Mouse (Mus musculus) T-helper 17 cell (primary cell): ENCODE results near the gene Gpr15.

Source experiments
- in situ Hi-C, 2 experiments: fragments of 300-600 bp; cut with MboI, MseI; formaldehyde crosslinking; loops; 1 replicate in 1 of 2; 2 replicates in 1 of 2; pipeline ENCODE4 v1.15.1; 2025; ENCODE audit warnings: high pct_unique_total_duplicates in 2 of 2

Gene Gpr15

GRCm38 (mm10) chr16:58673811-58674410 lies 45.0 kb downstream of the Gpr15 start:
- in situ Hi-C loops, result loop anchor here in 1 of 2 experiments (5.0 kb wide), 1 partner anchor 58 kb away; no protein-coding TSS in a partner anchor

DNA sequence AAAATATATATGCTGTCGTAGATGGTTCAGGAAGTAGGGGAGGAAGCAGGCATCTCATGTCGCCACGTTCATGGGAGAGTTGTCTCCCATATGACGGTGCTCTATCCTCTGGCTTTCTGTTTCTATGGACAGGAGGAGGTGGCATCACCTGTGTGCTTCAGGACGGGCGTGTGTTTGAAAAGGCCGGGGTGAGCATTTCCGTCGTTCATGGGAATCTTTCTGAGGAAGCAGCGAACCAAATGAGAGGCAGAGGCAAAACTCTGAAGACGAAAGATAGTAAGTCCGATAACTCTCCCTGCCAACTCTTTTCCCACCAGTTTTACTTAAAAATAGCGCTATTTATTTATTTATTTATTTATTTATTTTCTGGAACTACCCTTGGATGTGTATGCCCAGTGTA lies 46.5 kb downstream of the Gpr15 start:
- in situ Hi-C loops, result loop anchor here in 1 of 2 experiments (5.0 kb wide), 1 partner anchor 60 kb away; no protein-coding TSS in a partner anchor

DNA sequence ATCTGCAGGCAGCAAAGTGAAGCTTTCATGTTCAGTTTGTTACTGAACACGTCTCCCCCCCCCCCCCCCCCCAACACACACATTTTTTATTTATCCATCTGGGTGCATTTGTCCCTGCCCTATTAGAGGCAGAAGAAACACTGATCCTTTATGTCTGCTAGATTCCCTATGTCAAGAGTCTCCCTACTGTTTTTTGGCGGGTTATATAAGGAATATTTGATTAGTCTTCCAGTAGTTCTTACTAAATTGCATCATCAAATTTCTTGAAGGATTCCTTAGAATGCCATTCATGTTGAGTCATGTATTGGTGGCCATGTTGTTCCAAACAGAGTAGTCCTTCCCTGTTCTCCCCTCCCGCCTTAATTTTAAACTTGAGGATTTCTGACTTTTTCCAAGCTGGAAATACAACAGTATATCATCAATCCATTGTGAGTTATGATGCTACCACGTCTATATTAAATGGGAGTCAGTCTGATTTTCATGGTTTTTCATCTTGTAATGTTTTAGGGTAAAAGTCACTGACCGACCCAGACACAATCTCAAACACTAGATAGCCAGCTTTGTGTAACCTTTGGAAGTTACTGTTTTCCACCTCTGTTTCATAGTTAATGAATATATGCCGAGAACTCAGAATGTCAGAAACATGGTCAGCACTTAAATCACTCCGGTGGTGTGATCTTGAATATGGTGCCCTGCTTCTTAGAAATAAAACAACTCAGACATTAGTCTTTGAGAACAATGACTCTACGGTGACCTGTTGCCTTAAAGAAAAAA lies 47.5 kb downstream of the Gpr15 start:
- in situ Hi-C loops, result loop anchor here in 1 of 2 experiments (5.0 kb wide), 1 partner anchor 61 kb away; no protein-coding TSS in a partner anchor

- in situ Hi-C loops, result loop anchor here in 1 of 2 experiments (5.0 kb wide), 1 partner anchor 62 kb away; no protein-coding TSS in a partner anchor
Observed at GRCm38 (mm10) chr16:58670643-58671042, 48.2 kb downstream of the Gpr15 start.

DNA sequence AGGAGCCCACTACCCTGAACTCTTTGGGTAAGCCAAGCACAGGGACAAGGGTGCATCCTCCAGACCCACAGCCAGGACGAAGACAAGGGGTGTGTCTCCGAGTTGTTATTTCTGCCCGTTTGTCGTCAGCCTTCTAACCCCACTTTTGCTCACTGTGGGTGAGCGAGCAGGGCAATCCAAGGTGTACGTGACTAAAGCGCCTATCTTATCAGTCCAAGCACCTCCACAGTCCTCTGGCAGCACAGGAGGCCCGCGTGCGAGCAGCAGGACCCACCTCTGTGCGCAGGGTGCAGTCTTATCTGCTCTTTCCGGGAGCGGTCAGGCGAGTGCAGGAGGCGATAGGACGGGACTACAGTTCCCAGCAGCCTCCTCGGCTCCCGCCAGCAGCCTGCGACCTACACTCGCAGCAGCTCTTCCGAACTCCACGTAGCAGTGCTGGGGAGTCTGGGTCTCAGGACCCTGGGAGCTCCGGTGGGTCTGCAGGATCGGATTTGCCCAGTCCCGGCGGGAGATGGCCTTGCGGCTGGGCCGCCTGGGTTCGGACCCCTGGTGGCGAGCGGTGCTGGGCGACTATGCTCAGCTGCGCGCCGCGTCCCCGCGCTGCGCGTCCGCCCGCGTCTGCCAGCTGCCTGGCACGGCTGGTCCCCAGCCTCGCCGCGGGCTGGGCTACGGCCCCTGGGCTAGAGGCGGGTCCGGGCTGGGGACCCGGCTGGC lies 48.8 kb downstream of the Gpr15 start, which contains the start of gene Cpox:
Cpox (plus strand) TSS at position 376 of the 714 bp plus-strand sequence.
- in situ Hi-C loops, result loop anchor here (5.0 kb wide), 2 partner anchors 62 to 208 kb away; no protein-coding TSS in a partner anchor

- in situ Hi-C loops, result loop anchor here in 1 of 2 experiments (5.0 kb wide), 2 partner anchors 63 to 207 kb away; no protein-coding TSS in a partner anchor
Observed at GRCm38 (mm10) chr16:58669264-58669663, 49.6 kb downstream of the Gpr15 start.

DNA sequence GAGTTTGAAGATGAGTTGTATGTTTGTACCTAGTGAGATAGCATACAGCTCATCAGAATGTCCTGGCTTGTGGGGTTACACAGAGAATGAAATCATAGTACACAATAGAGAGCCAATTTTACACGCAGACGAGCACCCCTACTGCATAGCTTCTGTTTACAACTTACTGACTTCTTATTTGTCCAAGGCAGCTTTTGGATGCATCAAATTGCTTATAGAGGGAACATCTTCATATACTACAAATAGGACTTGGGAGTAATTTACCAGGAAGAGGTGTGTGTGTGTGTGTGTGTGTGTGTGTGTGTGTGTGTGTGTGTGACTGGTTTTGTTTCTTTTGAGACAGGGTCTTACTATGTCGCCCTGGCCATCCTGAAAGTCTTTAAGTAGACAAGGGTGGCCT lies 50.3 kb downstream of the Gpr15 start:
- in situ Hi-C loops, result loop anchor here in 1 of 2 experiments (5.0 kb wide), 2 partner anchors 64 to 206 kb away; no protein-coding TSS in a partner anchor
